Mouse (Mus musculus) fibroblast of lung, adult 2 months (primary cell): ENCODE data around the gene Cacna1s.
A peak's percentile ranks its signal among the peaks of the same experiment; 100 is the strongest.

ENCODE experiments used
- DNase-seq: peaks from one replicate; pipeline ENCODE4 v3.0.0-alpha.2; 2011; ENCODE audit warnings: low read depth

Gene Cacna1s

DNA sequence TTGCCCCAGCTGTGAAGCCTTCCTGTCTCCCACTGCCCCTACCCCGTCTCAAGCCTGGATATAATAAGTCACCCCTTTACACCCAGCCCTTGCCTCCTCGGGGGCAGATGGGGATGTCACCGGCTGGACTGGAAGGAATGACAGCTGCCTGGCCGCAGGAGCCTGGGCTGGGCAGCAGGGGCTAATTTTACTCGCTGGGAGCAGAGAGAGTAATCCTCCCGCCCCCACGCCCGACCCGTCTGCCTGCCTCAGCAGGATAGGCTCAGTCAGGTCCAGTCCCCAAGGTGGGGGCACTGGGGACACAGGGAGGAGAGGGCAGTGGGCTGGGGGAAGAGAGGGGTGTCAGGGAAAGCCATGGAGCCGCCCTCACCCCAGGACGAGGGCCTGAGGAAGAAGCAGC is at the start of gene Cacna1s:
Gene Cacna1s (plus strand): TSS at position 204 of the 400 bp plus-strand sequence.
- DNase-seq: no peak

- DNase-seq: no peak
Observed at GRCm38 (mm10) chr1:136006292-136006748, 46.2 kb upstream of the Cacna1s start, which contains the start of gene Igfn1. TSS of gene Igfn1 (minus strand) at chr1:136006342.

GRCm38 (mm10) chr1:136007211-136008158 is 45.1 kb upstream of the Cacna1s start, which contains the start of gene Tmem9:
TSS of gene Tmem9 (plus strand) at chr1:136008150.
- peak; percentile 75 for DNase-seq

GRCm38 (mm10) chr1:136008159-136008533 is 44.4 kb upstream of the Cacna1s start:
- no peak for DNase-seq

DNA sequence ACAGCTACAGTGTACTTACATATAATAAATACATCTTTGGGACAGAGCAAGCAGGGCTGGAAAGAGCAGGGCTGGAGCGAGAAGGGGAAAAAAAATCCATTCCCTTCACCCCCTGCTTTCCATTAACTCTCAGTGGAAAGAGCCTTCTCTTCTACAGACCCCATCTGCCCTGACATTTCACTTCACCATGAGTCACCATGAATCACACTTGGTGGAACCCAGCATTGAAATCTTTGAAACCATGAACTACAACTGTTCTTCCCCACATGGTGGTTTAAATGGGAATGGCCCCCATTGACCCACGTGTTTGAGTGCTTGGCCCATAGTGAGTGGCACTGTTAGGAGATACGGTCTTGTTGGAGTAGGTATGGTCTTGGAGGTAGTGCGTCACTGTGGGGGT is 42.3 kb upstream of the Cacna1s start:
- no peak for DNase-seq

- no peak for DNase-seq
Observed at GRCm38 (mm10) chr1:136013513-136013912, 39.0 kb upstream of the Cacna1s start.

GRCm38 (mm10) chr1:136014796-136015502 is 37.6 kb upstream of the Cacna1s start:
- DNase-seq: no peak

- no peak for DNase-seq
Observed at GRCm38 (mm10) chr1:136017307-136017706, 35.2 kb upstream of the Cacna1s start.

- DNase-seq: peak; percentile 93
Observed at GRCm38 (mm10) chr1:136017907-136018313, 34.6 kb upstream of the Cacna1s start.

DNA sequence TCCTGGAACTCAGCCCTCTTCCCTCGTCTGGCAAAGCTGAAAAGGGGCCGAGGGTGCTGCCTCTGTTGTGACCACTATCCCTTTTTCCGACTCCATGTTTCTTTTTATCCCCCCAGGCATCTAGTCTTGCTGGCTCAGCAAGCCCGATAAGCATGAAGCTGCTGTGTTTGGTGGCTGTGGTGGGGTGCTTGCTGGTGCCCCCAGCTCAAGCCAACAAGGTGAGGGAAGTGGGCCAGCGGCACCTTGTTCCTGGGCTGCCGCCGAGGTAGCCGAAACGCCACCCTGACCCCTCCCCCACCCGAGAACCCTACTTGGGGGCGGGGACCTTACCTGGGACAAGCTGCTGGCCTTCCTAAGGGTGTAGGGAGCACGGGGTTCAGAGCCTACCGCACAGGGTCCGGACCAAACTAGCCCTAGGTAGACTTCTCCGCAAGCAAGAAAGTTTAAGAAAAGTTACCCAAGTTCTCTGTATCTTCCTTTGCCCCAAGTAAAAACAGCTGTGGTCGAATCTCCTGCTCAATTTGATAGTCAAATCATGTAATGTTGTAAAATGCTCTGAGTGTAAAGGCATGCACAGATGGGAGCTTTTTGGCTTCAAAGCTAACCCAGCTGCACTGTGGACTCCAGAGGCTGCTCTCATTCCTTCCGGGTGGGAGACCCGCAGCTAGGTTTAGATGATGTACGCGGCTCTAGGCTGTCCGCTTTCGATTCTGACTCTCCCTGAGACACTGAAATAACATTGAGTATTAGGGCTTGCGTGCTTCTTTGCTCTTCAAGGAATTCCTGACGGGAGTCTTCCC is 34.0 kb upstream of the Cacna1s start:
- no peak for DNase-seq

DNA sequence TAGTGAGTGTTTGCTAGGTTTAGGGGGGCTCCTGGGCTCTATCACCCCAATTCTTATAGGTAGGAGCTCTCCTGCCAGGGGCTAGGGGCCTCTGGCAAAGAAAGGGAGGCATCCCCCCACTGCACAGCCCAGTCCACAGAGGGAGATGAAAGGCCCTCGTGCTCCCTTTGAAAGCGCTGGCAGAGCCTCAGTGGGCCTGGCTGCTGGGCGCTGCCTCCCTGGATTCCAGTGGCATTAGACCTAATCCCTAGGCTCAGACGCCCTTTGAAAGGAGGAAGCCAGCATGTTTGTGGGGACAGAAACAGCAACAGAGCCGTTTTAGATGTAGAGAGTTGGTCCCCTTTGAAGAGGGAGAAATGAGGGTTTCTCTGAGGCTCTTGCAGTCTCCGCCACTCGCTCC is 22.3 kb upstream of the Cacna1s start:
- DNase-seq: no peak

- no peak for DNase-seq
Observed at GRCm38 (mm10) chr1:136031697-136032096, 20.9 kb upstream of the Cacna1s start.

DNA sequence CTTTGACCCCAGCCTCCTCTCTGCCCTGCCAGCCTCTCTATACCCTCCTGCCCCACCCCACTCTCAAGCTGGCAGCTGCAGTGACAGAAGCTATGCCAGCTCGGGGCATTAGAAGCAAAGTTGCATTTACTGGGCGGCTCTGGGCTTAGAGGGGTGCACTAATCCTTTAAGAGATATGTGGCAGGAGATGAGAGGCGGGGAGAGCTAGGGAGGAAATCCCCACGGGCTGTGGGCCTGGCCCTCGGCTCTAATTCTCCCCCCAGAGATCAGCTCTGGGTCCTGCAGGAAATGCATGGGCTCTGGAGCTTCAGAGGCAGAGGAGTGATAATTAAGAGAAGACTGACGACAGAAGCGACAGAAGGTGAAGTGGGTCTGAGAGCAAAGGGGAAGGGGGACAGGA is 19.6 kb upstream of the Cacna1s start:
- no peak for DNase-seq

- DNase-seq: no peak
Observed at GRCm38 (mm10) chr1:136038746-136039538, 13.6 kb upstream of the Cacna1s start.

GRCm38 (mm10) chr1:136040452-136040851 is 12.1 kb upstream of the Cacna1s start:
- no peak for DNase-seq

GRCm38 (mm10) chr1:136040874-136041273 is 11.7 kb upstream of the Cacna1s start:
- DNase-seq: no peak

DNA sequence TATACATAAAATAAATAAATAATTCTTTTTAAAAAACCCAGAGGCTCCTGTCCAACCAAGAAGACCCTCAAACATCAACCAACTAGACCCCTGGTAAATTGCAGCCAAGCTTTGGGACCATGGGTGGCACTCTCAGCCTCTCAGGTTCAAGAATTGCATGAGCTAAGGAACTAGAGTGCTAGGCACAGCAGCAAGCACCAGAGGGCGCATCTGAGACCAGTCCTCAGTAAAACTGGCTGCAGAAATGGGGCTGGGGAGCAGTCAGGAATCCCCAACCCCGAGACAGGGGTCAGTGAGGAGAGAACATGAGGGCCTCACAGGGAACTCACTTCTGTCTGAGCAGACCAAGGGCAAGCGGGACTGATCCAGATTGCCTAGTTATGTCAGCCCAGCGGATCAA is 6.8 kb upstream of the Cacna1s start:
- DNase-seq: peak; percentile 15

- no peak for DNase-seq
Observed at GRCm38 (mm10) chr1:136047432-136047831, 5.1 kb upstream of the Cacna1s start.

DNA sequence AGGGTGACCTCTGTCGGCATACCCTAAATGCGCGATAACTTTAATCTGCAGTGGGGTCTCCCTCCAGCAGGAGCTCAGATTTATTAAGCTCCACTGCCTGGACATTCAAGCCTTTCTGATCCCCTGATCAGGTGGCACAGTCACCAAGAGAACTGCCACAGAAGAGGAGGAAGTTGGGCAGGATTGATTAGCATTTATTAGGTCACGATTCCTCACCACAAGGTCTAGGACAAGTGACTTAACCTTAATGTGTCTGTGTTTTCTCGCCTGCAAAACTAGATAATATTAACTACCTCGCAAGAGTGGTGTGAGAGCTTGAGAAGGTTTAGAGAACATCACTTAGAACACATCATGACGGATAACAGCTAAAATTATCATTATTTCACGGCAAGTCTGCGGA is 4.7 kb upstream of the Cacna1s start:
- no peak for DNase-seq

- DNase-seq: no peak
Observed at GRCm38 (mm10) chr1:136050312-136051012, 2.1 kb upstream of the Cacna1s start, which contains the start of gene Ascl5. TSS of gene Ascl5 (plus strand) at chr1:136050804.

DNA sequence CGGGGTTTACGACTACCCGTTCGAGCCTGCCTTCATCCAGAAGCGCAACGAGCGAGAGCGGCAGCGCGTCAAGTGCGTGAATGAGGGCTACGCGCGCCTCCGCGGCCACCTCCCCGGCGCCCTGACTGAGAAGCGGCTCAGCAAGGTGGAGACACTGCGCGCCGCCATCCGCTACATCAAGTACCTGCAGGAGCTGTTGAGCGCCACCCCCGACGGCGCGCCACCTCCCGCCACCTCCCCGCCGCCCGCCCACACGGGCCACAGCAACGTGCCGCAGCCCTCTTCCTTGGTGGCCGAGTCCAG is 1.6 kb upstream of the Cacna1s start:
- no peak for DNase-seq
